Mouse (Mus musculus) intestine, embryonic 14.5 days (tissue): ENCODE results near the gene Lrrc31. TPM values are rescaled to one million over a fixed set of nuclear protein-coding genes. Genes with fewer than 3 reads are reported as not detected.
"Not testable (repeated sequence)": the region's sequence is repeated elsewhere in the genome, so short reads cannot be mapped to it uniquely, and the experiment has no call there.

Source experiments
- ATAC-seq: fragments of 200-750 bp; cut with Nextera tagmentation; replicated peaks from 2 replicates; pipeline ENCODE4 v1.8.0; 2017; ENCODE audit warnings: low read depth, moderate number of reproducible peaks, moderate TSS enrichment, moderate library complexity; ENCODE audit not compliant: low FRiP score, low TSS enrichment
- DNase-seq: peaks from one replicate; pipeline ENCODE4 v3.0.0-alpha.2; 2018; ENCODE audit warnings: low spot score
- H3K27ac ChIP-seq: fragments of 300-500 bp; sonication (generic); 2 replicates; pipeline ENCODE4 v1.5.1; 2014; ENCODE audit warnings: low read depth, mild to moderate bottlenecking, control low read depth
- H3K27me3 ChIP-seq: fragments of 300-500 bp; sonication (generic); replicated peaks from 2 replicates; pipeline ENCODE4 v1.6.1; 2014; ENCODE audit warnings: low read length, control low read depth; ENCODE audit not compliant: control insufficient read depth, insufficient read depth
- H3K36me3 ChIP-seq: fragments of 300-500 bp; sonication (generic); 2 replicates; pipeline ENCODE4 v1.6.1; 2014; ENCODE audit warnings: low read length, control low read depth; ENCODE audit not compliant: control insufficient read depth, insufficient read depth
- H3K4me1 ChIP-seq: fragments of 300-500 bp; sonication (generic); replicated peaks from 2 replicates; pipeline ENCODE4 v1.6.1; 2014; ENCODE audit warnings: low read length, control low read depth, mixed read lengths; ENCODE audit not compliant: control insufficient read depth, insufficient read depth
- H3K4me2 ChIP-seq: fragments of 300-500 bp; sonication (generic); 2 replicates; pipeline ENCODE4 v1.6.1; 2014; ENCODE audit warnings: low read length
- H3K4me3 ChIP-seq: fragments of 300-500 bp; sonication (generic); 2 replicates; pipeline ENCODE4 v1.5.1; 2014; ENCODE audit warnings: low read depth, low read length, control low read depth, mixed read lengths
- H3K9ac ChIP-seq: fragments of 300-500 bp; sonication (generic); 2 replicates; pipeline ENCODE4 v1.6.1; 2014; ENCODE audit warnings: mild to moderate bottlenecking, low read length
- H3K9me3 ChIP-seq: fragments of 300-500 bp; sonication (generic); 2 replicates; pipeline ENCODE4 v1.6.1; 2016; ENCODE audit warnings: low read length, control low read depth; ENCODE audit not compliant: control insufficient read depth
- WGBS: fragments of 180-500 bp; shearing (Covaris S2); extraction: QIAGEN DNeasy Blood & Tissue Kit; methylation state at CpG from one replicate; pipeline ENCODE4 v1.1.7; 2014; 5-methylcytosine and 5-hydroxymethylcytosine counted together
- polyA plus RNA-seq: library from polyadenylated mRNA; unstranded; fragments of >200 nt; fragmentation: Nextera tagmentation; extraction: Ambion mirVana; gene quantifications from 2 replicates; pipeline ENCODE4 v1.2.1, GENCODE M21; 2014

The Lrrc31 gene
- 0.20 and 0.66 TPM in 2 replicates for polyA plus RNA-seq

- H3K4me3 ChIP-seq, H3K27me3 ChIP-seq, H3K27ac ChIP-seq, DNase-seq, H3K4me1 ChIP-seq, H3K4me2 ChIP-seq, H3K9me3 ChIP-seq, H3K9ac ChIP-seq, H3K36me3 ChIP-seq, ATAC-seq: not testable (repeated sequence)
- 83% methylated on average over 6 of the region's 6 CpGs for WGBS
These were observed at the start of gene Lrrc31 for GRCm38 (mm10) chr3:30699711-30700505. TSS of gene Lrrc31 (minus strand) at chr3:30699843.

- H3K27ac ChIP-seq: no peak overlapping the region
- no peak for ATAC-seq
- no peaks in the 10 kb centered on the region for H3K9me3 ChIP-seq
- no peaks in the 10 kb centered on the region for H3K27me3 ChIP-seq
- no peak overlapping the region for H3K4me2 ChIP-seq
- no peaks in the 10 kb centered on the region for H3K4me1 ChIP-seq
- no peak for DNase-seq
- no peaks in the 10 kb centered on the region for H3K36me3 ChIP-seq
- H3K9ac ChIP-seq: no peak overlapping the region
- 61% methylated on average over 9 of the region's 9 CpGs for WGBS
- no peak overlapping the region for H3K4me3 ChIP-seq
These were observed 48.7 kb upstream of the Lrrc31 start for GRCm38 (mm10) chr3:30748316-30748715.

- no peak for ATAC-seq
- Histone ChIP-seq H3K4me1 (no peaks in the 10 kb centered on the region), H3K27me3 (no peaks in the 10 kb centered on the region), H3K36me3 (no peaks in the 10 kb centered on the region), H3K4me2 (no peak within 1 kb of the TSS), H3K27ac (no peak within 1 kb of the TSS), H3K9me3 (no peaks in the 10 kb centered on the region), H3K9ac (no peak within 1 kb of the TSS), H3K4me3 (no peak within 1 kb of the TSS)
- WGBS: 75% methylated on average over 7 of the region's 7 CpGs
- DNase-seq: no peak
These were observed 46.4 kb upstream of the Lrrc31 start, which contains the start of gene Samd7 for GRCm38 (mm10) chr3:30746006-30746405. TSS of gene Samd7 (plus strand) at chr3:30746293.

GRCm38 (mm10) chr3:30742891-30743290 is 43.2 kb upstream of the Lrrc31 start:
- H3K27me3 ChIP-seq: no peaks in the 10 kb centered on the region
- WGBS: 89% methylated on average over 7 of the region's 7 CpGs
- H3K4me1 ChIP-seq: no peaks in the 10 kb centered on the region
- H3K36me3 ChIP-seq: no peaks in the 10 kb centered on the region
- H3K4me3 ChIP-seq: no peak overlapping the region
- ATAC-seq (no peak), DNase-seq (no peak)
- H3K27ac ChIP-seq: no peak overlapping the region
- H3K4me2 ChIP-seq: no peak overlapping the region
- H3K9ac ChIP-seq: no peak overlapping the region
- no peaks in the 10 kb centered on the region for H3K9me3 ChIP-seq

- WGBS: 87% methylated on average over 6 of the region's 6 CpGs
- DNase-seq: no peak
These were observed 41.7 kb upstream of the Lrrc31 start for GRCm38 (mm10) chr3:30741306-30741705.

GRCm38 (mm10) chr3:30736809-30737208 is 37.2 kb upstream of the Lrrc31 start:
- H3K27ac ChIP-seq: no peak overlapping the region
- WGBS: 72% methylated on average over 9 of the region's 9 CpGs
- no peaks in the 10 kb centered on the region for H3K9me3 ChIP-seq
- H3K4me2 ChIP-seq: no peak overlapping the region
- H3K27me3 ChIP-seq: no peaks in the 10 kb centered on the region
- DNase-seq (no peak), ATAC-seq (no peak)
- H3K4me3 ChIP-seq: no peak overlapping the region
- H3K36me3 ChIP-seq: no peaks in the 10 kb centered on the region
- H3K9ac ChIP-seq: no peak overlapping the region
- no peaks in the 10 kb centered on the region for H3K4me1 ChIP-seq

More at GRCm38 (mm10) chr3:30741306-30741705, 41.7 kb upstream of the Lrrc31 start:
- Histone ChIP-seq H3K27me3 (no peaks in the 10 kb centered on the region), H3K4me2 (no peak overlapping the region), H3K4me1 (no peaks in the 10 kb centered on the region), H3K4me3 (no peak overlapping the region), H3K9ac (no peak overlapping the region), H3K27ac (no peak overlapping the region), H3K36me3 (no peaks in the 10 kb centered on the region), H3K9me3 (no peaks in the 10 kb centered on the region)
- no peak for ATAC-seq

GRCm38 (mm10) chr3:30729046-30729445 is 29.4 kb upstream of the Lrrc31 start:
- Histone ChIP-seq H3K4me1 (no peaks in the 10 kb centered on the region), H3K27me3 (no peaks in the 10 kb centered on the region), H3K4me3 (no peak overlapping the region), H3K36me3 (no peaks in the 10 kb centered on the region), H3K9ac (no peak overlapping the region), H3K9me3 (no peaks in the 10 kb centered on the region), H3K4me2 (no peak overlapping the region), H3K27ac (no peak overlapping the region)
- 89% methylated on average over 5 of the region's 5 CpGs for WGBS
- no peak for ATAC-seq
- DNase-seq: no peak

GRCm38 (mm10) chr3:30727209-30727608 is 27.6 kb upstream of the Lrrc31 start:
- Histone ChIP-seq H3K4me3 (no peak overlapping the region), H3K36me3 (no peaks in the 10 kb centered on the region), H3K4me1 (no peaks in the 10 kb centered on the region), H3K4me2 (no peak overlapping the region), H3K9ac (no peak overlapping the region), H3K27ac (no peak overlapping the region), H3K27me3 (no peaks in the 10 kb centered on the region), H3K9me3 (no peaks in the 10 kb centered on the region)
- 77% methylated on average over 4 of the region's 4 CpGs for WGBS
- ATAC-seq (no peak), DNase-seq (no peak)

- no peaks in the 10 kb centered on the region for H3K36me3 ChIP-seq
- H3K4me2 ChIP-seq: no peak overlapping the region
- H3K9me3 ChIP-seq: no peaks in the 10 kb centered on the region
- DNase-seq (no peak), ATAC-seq (no peak)
- H3K4me3 ChIP-seq: no peak overlapping the region
- 72% methylated on average over 7 of the region's 7 CpGs for WGBS
- H3K4me1 ChIP-seq: no peaks in the 10 kb centered on the region
- H3K27ac ChIP-seq: no peak overlapping the region
- H3K9ac ChIP-seq: no peak overlapping the region
- H3K27me3 ChIP-seq: no peaks in the 10 kb centered on the region
These were observed 25.9 kb upstream of the Lrrc31 start for GRCm38 (mm10) chr3:30725514-30725913.
